Mouse (Mus musculus): ENCODE measurements around the gene Adamts17. TPM values are rescaled to one million over a fixed set of nuclear protein-coding genes. Genes with fewer than 3 reads are reported as not detected.

Gene Adamts17
- polyA plus RNA-seq, 1 experiment from 2014 or later: 12.9 TPM

GRCm38 (mm10) chr7:67034369-67034768, 194.8 kb downstream of the Adamts17 start:
- H3K4me2 ChIP-seq: no peak overlapping the region
- H3K27ac ChIP-seq: peak overlapping the region; percentile 12; the same call in 1 of the 2 replicates
- WGBS: 92% methylated on average over 2 of the region's 2 CpGs
- no peak for ATAC-seq (ENCODE audit: insufficient number of reproducible peaks, insufficient read depth, low FRiP score, low TSS enrichment, low read depth)
- H3K36me3 ChIP-seq: no peaks in the 10 kb centered on the region
- no peak overlapping the region for H3K4me3 ChIP-seq (replicated peaks)
- H3K4me1 ChIP-seq (replicated peaks): peaks cover 7% of the 10 kb centered on the region
- no peaks in the 10 kb centered on the region for H3K27me3 ChIP-seq
- no peak overlapping the region for H3K9ac ChIP-seq (replicated peaks)
- no peaks in the 10 kb centered on the region for H3K9me3 ChIP-seq

DNA sequence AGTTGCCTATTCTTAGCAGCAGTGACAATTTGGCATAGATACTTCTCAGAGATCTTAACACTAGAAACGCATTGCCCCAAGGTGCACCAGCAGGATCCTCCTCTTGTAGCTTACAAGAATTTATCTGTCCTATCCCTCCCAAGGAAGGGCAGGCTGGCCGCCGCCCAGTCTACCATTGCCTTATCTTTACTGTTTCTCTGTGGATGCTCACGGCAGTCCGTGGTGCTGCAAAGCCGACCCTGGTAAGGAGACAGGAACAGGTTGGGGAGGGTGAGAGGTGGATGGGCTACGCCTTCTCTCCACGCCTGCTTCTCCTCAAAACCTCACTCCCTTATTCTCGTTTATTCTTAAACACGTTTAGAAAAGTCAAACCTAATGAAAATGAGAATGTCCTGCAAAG, 195.7 kb downstream of the Adamts17 start:
- no peak overlapping the region for H3K9ac ChIP-seq (replicated peaks)
- H3K4me1 ChIP-seq (replicated peaks): peaks cover 12% of the 10 kb centered on the region
- H3K4me2 ChIP-seq: no peak overlapping the region
- no peak for ATAC-seq (ENCODE audit: insufficient number of reproducible peaks, insufficient read depth, low FRiP score, low TSS enrichment, low read depth)
- no peaks in the 10 kb centered on the region for H3K9me3 ChIP-seq
- H3K36me3 ChIP-seq: no peaks in the 10 kb centered on the region
- WGBS: 84% methylated on average over 10 of the region's 10 CpGs
- H3K27me3 ChIP-seq: no peaks in the 10 kb centered on the region
- H3K4me3 ChIP-seq (replicated peaks): no peak overlapping the region
- H3K27ac ChIP-seq: no peak overlapping the region

GRCm38 (mm10) chr7:67035661-67036060, 196.1 kb downstream of the Adamts17 start:
- Histone ChIP-seq H3K4me1 (replicated peaks) (peaks cover 13% of the 10 kb centered on the region), H3K27me3 (no peaks in the 10 kb centered on the region), H3K4me2 (no peak overlapping the region), H3K9ac (replicated peaks) (no peak overlapping the region), H3K36me3 (no peaks in the 10 kb centered on the region), H3K27ac (no peak overlapping the region), H3K4me3 (replicated peaks) (no peak overlapping the region), H3K9me3 (no peaks in the 10 kb centered on the region)
- no peak for ATAC-seq (ENCODE audit: insufficient number of reproducible peaks, insufficient read depth, low FRiP score, low TSS enrichment, low read depth)
- WGBS: 92% methylated on average over 5 of the region's 5 CpGs

- Histone ChIP-seq H3K4me2 (no peak overlapping the region), H3K27ac (no peak overlapping the region), H3K4me3 (replicated peaks) (no peak overlapping the region), H3K9ac (replicated peaks) (no peak overlapping the region), H3K36me3 (no peaks in the 10 kb centered on the region), H3K27me3 (no peaks in the 10 kb centered on the region), H3K4me1 (replicated peaks) (peaks cover 13% of the 10 kb centered on the region), H3K9me3 (no peaks in the 10 kb centered on the region)
- 90% methylated on average over 5 of the region's 5 CpGs for WGBS
- no peak for ATAC-seq (ENCODE audit: insufficient number of reproducible peaks, insufficient read depth, low FRiP score, low TSS enrichment, low read depth)
Observed at GRCm38 (mm10) chr7:67036502-67037485, 197.3 kb downstream of the Adamts17 start.

DNA sequence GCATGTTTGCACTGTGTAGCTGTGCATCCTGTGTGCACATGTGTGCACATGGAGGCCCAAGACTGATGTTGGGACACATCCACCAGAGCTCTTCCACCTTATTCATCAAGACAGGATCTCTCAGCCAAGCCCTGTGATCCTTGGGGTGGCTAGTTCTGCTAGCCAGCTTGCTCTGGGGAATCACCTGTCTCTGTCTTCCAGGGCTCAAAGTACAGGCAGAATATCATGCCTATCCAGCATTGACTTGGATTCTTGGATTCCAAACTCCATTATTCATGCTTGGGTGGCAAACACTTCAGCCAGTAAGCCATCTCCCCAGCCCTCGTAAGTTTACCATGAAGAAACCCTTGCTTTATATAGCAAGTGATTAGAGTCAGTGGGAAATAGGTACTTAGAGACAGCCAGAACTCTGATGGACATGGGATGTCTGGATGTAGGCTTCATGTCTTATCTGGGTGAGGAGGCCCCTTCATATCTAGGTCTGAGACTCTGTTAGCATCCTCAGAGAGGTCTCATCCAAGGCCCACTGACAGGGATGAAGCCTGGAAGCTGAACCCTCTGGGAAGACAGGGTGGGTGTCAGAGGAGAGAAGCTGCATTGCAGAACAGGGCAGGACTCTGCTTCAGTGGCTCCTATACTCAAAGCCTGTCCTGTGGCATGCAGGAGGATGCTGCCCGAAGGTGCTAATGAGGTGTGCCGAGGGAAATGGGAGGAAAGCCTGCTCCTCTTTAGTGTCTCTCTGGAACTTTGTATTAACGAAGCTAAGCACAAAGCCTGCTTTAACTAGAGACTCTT, 198.4 kb downstream of the Adamts17 start:
- H3K27ac ChIP-seq: no peak overlapping the region
- H3K4me2 ChIP-seq: no peak overlapping the region
- ATAC-seq (ENCODE audit: insufficient number of reproducible peaks, insufficient read depth, low FRiP score, low TSS enrichment, low read depth): no peak
- no peaks in the 10 kb centered on the region for H3K36me3 ChIP-seq
- peaks cover 17% of the 10 kb centered on the region for H3K4me1 ChIP-seq (replicated peaks)
- 56% methylated on average over 4 of the region's 4 CpGs for WGBS
- H3K4me3 ChIP-seq (replicated peaks): no peak overlapping the region
- H3K9ac ChIP-seq (replicated peaks): no peak overlapping the region
- no peaks in the 10 kb centered on the region for H3K9me3 ChIP-seq
- H3K27me3 ChIP-seq: no peaks in the 10 kb centered on the region

DNA sequence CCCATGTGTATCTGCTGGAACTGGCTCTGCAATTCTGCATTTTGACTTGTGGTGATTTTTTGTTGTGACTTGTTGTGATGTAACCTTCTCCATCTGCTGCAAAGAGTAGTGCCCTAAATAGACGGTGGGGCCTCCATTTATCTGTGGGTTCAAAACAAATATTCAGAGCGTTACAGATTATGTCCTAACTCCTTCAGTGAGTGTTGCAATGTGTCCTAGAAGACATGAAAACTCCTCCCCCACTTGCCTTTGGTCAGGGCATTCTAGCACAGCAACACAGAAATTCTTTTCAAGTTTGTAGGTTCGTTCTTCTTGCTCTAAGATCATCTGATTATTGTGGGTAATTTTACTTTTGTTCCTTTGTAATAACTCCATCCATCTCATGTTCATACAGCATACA, 199.6 kb downstream of the Adamts17 start:
- no peak overlapping the region for H3K27ac ChIP-seq
- no peak overlapping the region for H3K4me3 ChIP-seq (replicated peaks)
- no peak for ATAC-seq (ENCODE audit: insufficient number of reproducible peaks, insufficient read depth, low FRiP score, low TSS enrichment, low read depth)
- H3K9me3 ChIP-seq: no peaks in the 10 kb centered on the region
- H3K27me3 ChIP-seq: no peaks in the 10 kb centered on the region
- peaks cover 17% of the 10 kb centered on the region for H3K4me1 ChIP-seq (replicated peaks)
- H3K9ac ChIP-seq (replicated peaks): no peak overlapping the region
- 84% methylated on average over 3 of the region's 3 CpGs for WGBS
- H3K4me2 ChIP-seq: no peak overlapping the region
- no peaks in the 10 kb centered on the region for H3K36me3 ChIP-seq

GRCm38 (mm10) chr7:67039861-67040260, 200.3 kb downstream of the Adamts17 start:
- H3K4me3 ChIP-seq (replicated peaks): no peak overlapping the region
- H3K27me3 ChIP-seq: no peaks in the 10 kb centered on the region
- H3K4me2 ChIP-seq: no peak overlapping the region
- no peak for ATAC-seq (ENCODE audit: insufficient number of reproducible peaks, insufficient read depth, low FRiP score, low TSS enrichment, low read depth)
- no peak overlapping the region for H3K9ac ChIP-seq (replicated peaks)
- H3K4me1 ChIP-seq (replicated peaks): peaks cover 10% of the 10 kb centered on the region
- no peak overlapping the region for H3K27ac ChIP-seq
- peaks cover 1% of the 10 kb centered on the region; the same call in 1 of the 2 replicates for H3K36me3 ChIP-seq
- H3K9me3 ChIP-seq: no peaks in the 10 kb centered on the region
- 44% methylated on average over 8 of the region's 8 CpGs for WGBS

GRCm38 (mm10) chr7:67041685-67042084, 202.2 kb downstream of the Adamts17 start:
- WGBS: 88% methylated on average over 3 of the region's 3 CpGs
- H3K27me3 ChIP-seq: no peaks in the 10 kb centered on the region
- no peak for ATAC-seq (ENCODE audit: insufficient number of reproducible peaks, insufficient read depth, low FRiP score, low TSS enrichment, low read depth)
- no peak overlapping the region for H3K9ac ChIP-seq (replicated peaks)
- H3K4me2 ChIP-seq: no peak overlapping the region
- H3K36me3 ChIP-seq: peaks cover 7% of the 10 kb centered on the region; the same call in 1 of the 2 replicates
- peaks cover 10% of the 10 kb centered on the region for H3K4me1 ChIP-seq (replicated peaks)
- no peak overlapping the region for H3K4me3 ChIP-seq (replicated peaks)
- no peaks in the 10 kb centered on the region for H3K9me3 ChIP-seq
- no peak overlapping the region for H3K27ac ChIP-seq

DNA sequence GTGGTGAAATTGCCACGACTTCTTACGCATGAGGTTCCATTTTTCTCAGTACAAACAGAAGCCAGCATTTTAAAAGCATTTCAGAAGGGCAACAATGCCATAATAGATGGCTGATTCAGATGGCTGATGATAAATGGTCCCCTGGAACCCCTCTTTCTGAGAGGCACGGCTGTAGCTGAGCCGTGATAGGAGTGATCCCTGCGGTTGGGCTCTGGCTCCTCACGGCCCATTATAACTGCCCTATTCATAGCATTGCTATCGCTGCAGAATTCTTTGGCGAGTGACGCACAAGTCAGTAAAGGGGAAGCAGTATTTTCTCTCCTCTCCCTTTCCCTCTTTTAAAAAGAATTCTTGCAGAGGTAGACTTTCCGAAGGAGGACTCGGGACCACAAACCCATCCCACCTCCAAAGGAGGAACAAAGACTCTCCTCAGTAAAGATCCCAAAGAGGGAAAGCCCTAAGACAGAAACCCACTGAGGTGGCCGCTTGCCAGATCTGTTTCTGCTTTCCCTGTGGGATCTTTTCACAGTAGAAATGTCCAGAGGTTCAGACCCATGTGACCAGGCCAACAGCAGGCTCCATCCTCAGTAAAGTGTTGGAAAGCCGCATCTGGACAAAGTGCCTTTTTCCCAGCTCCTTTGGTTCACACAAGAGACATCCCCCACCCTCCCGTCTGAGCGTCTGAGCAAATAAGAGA, 204.7 kb downstream of the Adamts17 start:
- Histone ChIP-seq H3K27me3 (no peaks in the 10 kb centered on the region), H3K36me3 (peaks cover 7% of the 10 kb centered on the region; the same call in 1 of the 2 replicates), H3K9me3 (no peaks in the 10 kb centered on the region), H3K9ac (replicated peaks) (no peak overlapping the region), H3K4me1 (replicated peaks) (peaks cover 10% of the 10 kb centered on the region), H3K4me3 (replicated peaks) (no peak overlapping the region), H3K27ac (no peak overlapping the region), H3K4me2 (no peak overlapping the region)
- ATAC-seq (ENCODE audit: insufficient number of reproducible peaks, insufficient read depth, low FRiP score, low TSS enrichment, low read depth): no peak
- 91% methylated on average over 15 of the region's 15 CpGs for WGBS

GRCm38 (mm10) chr7:67045202-67045601, 205.7 kb downstream of the Adamts17 start:
- peaks cover 7% of the 10 kb centered on the region; the same call in 1 of the 2 replicates for H3K36me3 ChIP-seq
- no peak overlapping the region for H3K4me3 ChIP-seq (replicated peaks)
- no peak overlapping the region for H3K4me2 ChIP-seq
- ATAC-seq (ENCODE audit: insufficient number of reproducible peaks, insufficient read depth, low FRiP score, low TSS enrichment, low read depth): no peak
- no peaks in the 10 kb centered on the region for H3K27me3 ChIP-seq
- no peak overlapping the region for H3K9ac ChIP-seq (replicated peaks)
- no peaks in the 10 kb centered on the region for H3K9me3 ChIP-seq
- H3K27ac ChIP-seq: no peak overlapping the region
- WGBS: 95% methylated on average over 6 of the region's 6 CpGs
- peaks cover 5% of the 10 kb centered on the region for H3K4me1 ChIP-seq (replicated peaks)

GRCm38 (mm10) chr7:67049206-67049605, 209.7 kb downstream of the Adamts17 start:
- Histone ChIP-seq H3K4me2 (no peak overlapping the region), H3K4me1 (replicated peaks) (no peaks in the 10 kb centered on the region), H3K9ac (replicated peaks) (no peak overlapping the region), H3K27me3 (no peaks in the 10 kb centered on the region), H3K27ac (no peak overlapping the region), H3K9me3 (no peaks in the 10 kb centered on the region), H3K4me3 (replicated peaks) (no peak overlapping the region), H3K36me3 (peaks cover 11% of the 10 kb centered on the region)
- no peak for ATAC-seq (ENCODE audit: insufficient number of reproducible peaks, insufficient read depth, low FRiP score, low TSS enrichment, low read depth)
- WGBS: 96% methylated on average over 2 of the region's 2 CpGs

Data from limb, embryonic 12.5 days (tissue).